Mouse (Mus musculus) kidney, adult 10 weeks (tissue): ENCODE measurements around the gene Jade2. TPM values are rescaled to one million over a fixed set of nuclear protein-coding genes. Genes with fewer than 3 reads are reported as not detected.

Experiments used
- polyA plus RNA-seq: library from polyadenylated mRNA; stranded (reverse); fragments of 350-450 nt; fragmentation: Illumina TruSeq; extraction: RNeasy Lipid Tissue Mini Kit (QIAGEN cat#74804); gene quantifications from one replicate; pipeline ENCODE4 v1.2.3, GENCODE M21; 2014; ENCODE audit warnings: low read depth, low replicate concordance

The Jade2 gene
- polyA plus RNA-seq, result 3.7 TPM

DNA sequence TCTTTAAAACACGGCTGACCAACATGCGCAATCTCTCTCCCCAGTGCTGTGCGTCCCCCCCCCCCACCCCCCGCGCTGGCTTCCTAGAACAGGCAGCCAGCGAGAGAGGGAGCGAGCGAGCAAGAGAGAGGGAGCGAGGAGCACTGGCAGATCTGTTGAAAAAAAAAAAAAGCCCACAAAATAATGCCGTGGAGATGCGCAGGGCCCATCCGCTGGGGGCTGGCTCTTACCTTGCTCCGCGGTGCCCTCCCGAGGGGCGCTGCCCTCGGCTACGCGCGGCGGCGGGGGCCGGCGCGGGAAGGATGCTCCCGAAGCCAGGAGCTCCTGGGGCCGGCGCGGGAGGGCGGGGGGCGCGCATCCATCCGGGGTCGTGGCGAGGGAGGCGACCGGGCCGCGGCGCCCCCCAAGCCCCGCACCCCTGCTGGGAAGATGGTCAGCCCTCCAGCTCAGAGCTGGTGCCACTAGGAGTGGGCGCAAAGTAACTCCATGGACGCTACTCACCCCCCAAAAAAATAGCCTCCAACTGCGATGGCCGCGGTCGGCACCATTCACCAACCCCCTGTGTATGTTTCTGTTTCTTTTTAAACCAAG, at the start of gene Jade2:
TSS of gene Jade2 (minus strand) at position 573 of the 591 bp plus-strand sequence.

Other genes starting within 250 kb of the Jade2 start
- gene Nhp2, start 237.9 kb downstream of the Jade2 start, polyA plus RNA-seq, result 1.2 TPM
- 8.2 TPM for gene Rmnd5b, start 221.8 kb downstream of the Jade2 start, polyA plus RNA-seq
- gene N4bp3, start 206.8 kb downstream of the Jade2 start, polyA plus RNA-seq, result not detected
- 1.6 TPM for gene D930048N14Rik, start 206.7 kb downstream of the Jade2 start, polyA plus RNA-seq
- 103 TPM for gene 0610009B22Rik, start 168.8 kb downstream of the Jade2 start, polyA plus RNA-seq
- gene Sec24a, start 94.0 kb downstream of the Jade2 start, polyA plus RNA-seq, result 28.0 TPM
- gene Sar1b, start 94.0 kb downstream of the Jade2 start, polyA plus RNA-seq, result 348 TPM
- gene Cdkn2aipnl, start 110.0 kb upstream of the Jade2 start, polyA plus RNA-seq, result 18.8 TPM
- 335 TPM for gene Ube2b, start 143.1 kb upstream of the Jade2 start, polyA plus RNA-seq
- 7.4 TPM for gene Cdkl3, start 146.6 kb upstream of the Jade2 start, polyA plus RNA-seq
- 134 TPM for gene Ppp2ca, start 241.0 kb upstream of the Jade2 start, polyA plus RNA-seq